Mouse (Mus musculus): ENCODE results near the gene Rasal2. TPM values are rescaled to one million over a fixed set of nuclear protein-coding genes. Genes with fewer than 3 reads are reported as not detected.

Gene Rasal2
- total RNA-seq, 1 experiment from 2014 or later = 17.2 TPM

DNA sequence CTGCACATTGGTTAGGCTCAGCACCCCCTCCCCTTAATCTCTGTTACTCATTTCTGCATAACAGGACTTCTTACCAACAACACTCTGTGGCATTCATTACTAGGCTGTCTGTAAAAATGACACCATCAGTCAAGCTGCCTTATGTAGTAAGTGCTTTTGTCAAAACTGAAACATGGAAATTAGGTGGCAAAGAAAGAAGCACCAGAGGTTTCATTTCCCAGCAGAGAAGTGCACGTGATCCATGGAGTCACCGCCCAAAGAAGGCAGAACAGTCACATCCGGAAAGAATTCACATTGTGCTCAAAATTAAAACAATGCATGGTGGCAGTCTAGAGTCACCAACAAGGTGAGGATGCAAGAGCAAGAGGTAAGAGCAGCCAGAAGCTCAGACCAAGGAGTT lies 271.4 kb downstream of the Rasal2 start:
- no peak for DNase-seq

DNA sequence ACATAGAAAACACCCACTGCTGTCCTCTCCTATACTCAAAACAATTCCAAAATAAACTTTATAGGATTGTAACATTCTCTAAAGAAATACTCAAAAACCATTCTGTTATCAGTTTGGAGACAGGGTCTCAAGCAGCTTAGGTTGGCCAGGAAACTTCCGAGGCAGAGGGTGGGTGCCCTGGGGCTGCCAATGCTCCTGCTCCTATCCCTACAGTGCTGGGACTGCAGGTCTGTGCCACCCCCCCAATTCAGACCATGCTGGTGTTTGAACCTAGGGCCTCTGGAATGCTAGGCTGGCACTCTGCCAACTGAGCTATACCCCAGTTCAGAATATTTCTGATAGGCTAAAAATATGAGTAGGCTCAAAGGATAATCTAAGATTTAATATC lies 274.5 kb downstream of the Rasal2 start:
- DNase-seq = no peak

DNA sequence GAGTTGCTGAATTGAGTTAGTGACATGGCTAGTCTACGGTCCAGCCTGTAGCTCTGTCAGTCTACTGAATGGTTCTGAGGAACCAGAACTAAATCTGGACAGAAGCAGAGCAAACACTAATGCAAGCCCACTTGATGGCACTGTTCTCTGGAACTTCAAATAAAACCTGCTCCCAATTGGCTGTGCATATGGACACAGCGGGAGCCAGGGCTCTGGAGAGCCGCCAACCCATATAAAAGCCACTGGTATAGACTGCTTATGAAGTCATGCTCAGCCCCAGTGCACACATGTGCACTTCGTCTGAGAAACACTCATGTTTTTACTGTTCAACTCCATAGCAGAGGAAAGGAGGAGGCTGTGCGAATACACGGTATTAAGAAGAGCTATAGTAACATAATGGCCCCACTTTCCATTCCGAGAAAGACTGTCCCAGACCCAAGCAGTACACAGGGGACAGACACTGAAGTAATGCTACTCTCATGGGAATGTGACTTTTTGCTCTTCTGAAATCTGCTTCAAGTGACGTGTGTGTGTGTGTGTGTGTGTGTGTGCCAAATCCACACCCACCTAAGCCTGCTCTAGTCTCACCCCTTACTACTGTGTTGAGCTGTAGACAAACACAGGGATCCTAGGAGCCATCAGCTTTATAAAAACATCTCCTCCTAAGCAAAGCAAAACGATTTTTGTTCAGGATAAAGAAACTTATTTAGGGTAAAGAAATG lies 275.1 kb downstream of the Rasal2 start:
- no peak for DNase-seq

DNA sequence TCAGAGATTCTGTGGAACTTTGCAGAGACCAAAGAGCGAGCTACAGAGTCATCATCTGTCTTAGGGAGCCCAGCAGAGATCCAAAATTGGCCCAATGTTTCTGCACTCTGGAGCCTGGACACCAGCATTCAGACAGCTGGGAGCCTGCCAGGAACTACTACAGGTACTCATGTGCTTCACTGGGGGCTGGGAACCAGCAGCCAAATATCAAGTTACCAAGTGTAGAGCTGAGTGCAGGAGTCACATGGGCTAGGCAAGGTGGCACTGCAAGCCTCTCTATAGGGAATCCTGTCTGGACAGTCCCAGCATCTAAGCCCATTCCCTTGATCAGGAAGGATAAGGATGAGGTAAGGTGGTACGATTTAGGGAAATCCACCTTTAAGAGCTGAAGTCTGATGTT lies 284.2 kb downstream of the Rasal2 start:
- DNase-seq = no peak

DNA sequence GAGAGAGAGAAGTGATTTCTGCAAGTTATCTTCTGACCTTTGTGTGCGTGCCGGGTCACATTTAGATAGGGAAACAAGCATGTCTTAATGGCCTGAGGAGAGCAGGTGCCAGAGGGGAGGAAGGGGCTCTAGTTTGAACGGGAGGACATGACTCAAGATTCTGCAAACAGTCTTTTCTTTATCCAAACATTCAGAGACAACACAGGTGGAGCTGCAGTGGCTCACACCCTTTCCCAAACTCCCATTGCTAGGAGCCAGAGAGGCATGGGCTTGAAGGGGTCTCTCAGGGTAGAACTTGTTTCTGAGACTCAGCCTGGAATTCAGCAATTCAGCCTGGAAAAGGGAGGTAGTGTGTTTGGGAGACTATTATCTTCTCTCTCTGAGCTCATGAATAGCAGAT lies 288.6 kb downstream of the Rasal2 start:
- no peak for DNase-seq

DNA sequence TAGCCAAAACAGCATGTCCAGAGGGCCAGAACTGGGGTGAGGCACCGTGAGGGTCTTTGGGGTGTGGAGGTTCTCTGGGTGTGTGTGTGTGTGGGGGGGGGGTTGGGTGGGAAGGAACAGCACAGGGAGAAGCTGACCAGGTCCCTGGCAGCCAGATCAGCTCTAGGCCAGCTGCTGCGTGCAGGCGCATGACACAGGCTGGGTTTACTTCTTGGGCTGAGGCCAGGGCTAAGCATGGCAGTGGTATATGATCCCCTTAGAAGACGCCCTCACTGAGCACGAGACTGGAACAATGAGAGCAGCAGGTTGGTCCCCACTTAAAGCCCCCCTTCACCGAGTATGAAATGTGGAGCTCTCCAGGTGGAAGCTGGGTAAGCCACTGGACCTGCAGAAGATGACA lies 293.2 kb downstream of the Rasal2 start:
- no peak for DNase-seq

DNA sequence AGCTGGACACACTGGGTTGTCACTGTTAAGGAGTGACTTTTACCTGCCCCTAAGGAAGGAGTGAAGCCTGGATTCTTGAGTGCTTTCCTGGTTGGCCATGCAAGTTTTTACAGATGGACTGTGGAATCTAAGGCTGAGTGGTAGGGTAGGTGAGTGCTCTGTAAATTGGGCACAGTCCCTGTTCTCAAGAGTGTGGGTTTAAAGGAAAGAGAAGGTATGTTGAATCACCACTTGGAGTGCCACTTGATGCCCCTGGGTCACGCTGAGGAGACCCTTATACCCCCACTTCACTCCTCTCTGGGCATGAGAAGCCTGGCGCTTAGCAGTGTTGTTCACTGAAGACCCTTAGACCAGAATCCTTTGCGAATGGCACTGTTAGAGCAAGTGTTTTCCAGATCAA lies 295.0 kb downstream of the Rasal2 start:
- no peak for DNase-seq

DNA sequence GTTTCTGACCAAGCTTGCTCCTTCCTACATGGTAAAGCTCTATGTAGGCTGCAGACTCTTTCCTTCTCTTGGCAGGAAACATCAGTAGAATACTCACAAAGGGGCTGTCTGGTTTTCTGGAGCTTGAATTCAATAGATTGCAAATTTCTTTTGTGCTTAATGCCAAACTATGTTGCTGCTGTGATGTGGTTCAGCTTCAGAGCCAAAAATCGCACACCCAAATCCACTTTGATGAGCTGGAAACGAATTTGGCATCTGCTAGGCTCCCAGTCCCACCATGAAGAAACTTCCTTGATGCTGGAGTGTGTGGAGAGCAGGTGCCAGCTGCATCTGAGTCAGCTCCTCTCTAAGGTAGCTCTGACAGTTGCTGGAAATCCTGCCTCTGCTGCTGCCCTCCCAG lies 297.9 kb downstream of the Rasal2 start:
- no peak for DNase-seq

DNA sequence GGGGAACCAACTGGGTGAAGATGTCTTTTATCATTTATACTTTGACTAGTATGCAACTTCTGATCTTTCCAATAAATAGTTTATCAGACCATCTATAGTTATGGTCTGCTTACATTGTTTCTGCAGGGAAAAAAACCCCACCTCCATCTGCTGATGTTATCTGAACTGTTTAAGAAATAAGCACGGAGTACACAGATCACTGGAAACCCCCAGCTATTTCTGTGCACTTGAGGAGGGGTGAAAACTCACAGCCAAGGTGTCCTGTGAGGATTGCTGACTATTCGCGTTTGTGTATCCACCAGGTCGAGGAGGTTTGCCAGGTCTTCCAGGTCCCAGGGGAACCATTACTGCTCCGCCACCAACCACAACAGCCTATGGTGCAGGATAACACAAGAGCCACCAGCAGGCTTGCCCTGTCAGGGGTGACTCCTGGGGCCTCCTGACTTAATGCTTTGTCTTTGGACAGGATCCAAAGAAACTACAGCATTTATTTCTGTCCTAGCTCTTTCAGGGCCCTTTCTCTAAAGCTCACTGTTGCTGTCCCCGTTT lies 302.0 kb downstream of the Rasal2 start:
- peak; percentile 14 for DNase-seq

DNA sequence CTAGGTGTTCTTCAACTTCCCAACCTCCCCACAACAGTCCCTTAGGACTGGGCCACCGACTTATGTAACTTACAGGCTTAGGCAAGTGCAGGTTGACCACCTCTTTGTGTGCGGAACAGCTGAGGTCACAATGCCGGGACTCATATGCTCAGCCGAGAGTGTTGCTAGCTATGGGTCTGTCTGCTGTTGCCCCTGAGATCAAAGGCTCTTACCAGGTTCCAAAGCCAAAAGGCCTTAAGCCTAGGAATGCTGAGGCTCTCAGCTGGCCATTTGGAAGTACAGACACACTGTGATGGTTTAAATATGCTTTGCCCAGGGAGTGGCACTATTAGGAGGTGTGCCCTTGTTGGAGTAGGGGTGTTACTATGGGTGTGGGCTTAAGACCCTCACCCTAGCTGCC lies 303.8 kb downstream of the Rasal2 start, which contains the start of gene Tex35:
Tex35 (minus strand) TSS at position 101 of the 400 bp plus-strand sequence.
- no peak for DNase-seq

DNA sequence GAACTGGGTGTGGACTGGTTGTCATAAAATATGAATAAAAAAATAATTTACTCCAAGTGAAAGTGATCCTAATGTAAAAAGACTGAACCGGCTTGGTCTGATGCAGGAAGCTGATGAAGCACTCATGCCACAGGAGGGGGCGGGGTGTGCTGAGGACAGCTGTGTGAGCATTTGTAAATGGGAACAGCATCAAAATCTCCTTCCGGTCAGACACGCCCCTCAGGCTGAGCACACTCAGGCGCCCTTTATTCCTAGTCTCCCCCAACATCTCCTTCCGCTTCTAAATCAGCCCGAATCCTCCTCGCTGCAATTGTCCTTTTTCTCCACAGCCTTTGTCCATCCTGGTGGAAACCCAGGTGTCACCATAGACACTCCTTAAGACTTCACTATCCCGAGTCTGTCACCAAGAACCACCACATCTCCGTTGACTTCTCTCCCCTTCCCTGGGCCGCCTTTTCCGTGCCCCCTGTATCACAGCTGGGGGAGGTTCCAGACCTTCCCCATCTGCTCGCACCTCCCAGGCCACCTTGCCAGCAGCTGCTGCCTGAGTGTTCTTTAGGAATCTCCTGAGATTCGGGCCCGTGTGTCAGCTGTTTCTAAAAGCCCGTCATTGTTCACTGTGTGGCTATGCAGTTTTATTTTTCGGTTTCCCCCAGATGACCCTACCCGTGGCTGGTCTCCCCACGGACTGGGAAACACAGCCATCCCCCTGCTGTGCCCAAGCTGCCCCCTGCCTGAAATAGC lies 311.1 kb downstream of the Rasal2 start:
- peak; percentile 50 for DNase-seq

DNA sequence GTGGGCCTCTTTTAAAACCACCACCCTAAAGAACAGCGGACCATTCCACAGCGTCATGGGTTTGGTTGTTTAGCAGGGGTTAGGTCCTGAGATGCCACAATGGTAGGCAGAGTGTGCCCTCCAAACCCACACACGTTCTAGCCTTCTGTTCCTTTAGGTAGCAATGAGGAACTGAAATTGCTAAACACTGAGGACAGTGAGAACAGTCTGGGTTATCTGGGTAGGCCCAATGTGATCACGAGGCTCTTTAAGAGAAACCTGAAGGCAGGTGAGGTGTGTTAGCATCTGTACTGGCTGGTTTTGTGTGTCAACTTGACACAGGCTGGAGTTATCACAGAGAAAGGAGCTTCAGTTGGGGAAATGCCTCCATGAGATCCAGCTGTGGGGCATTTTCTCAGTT lies 316.9 kb downstream of the Rasal2 start:
- DNase-seq = no peak

DNA sequence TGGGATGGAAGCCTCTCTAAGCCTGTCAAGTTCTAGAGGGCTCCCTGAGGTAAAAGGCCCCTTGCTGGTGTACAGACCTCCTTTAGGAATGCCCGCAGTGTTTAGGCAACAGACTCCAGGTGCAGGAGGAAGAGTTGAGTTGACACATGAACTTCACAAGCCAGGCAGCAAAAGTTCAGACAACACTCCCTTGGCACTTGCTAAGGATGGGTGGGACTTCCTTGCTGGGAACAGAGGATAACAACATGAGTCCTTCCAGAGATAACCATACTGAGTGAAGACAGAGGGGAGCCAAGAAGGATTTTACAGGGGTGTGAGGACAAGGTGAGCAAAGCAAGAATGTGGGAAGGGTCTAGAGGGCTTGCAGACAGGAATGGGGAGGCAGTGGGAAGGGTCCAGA lies 319.8 kb downstream of the Rasal2 start:
- DNase-seq = no peak

DNA sequence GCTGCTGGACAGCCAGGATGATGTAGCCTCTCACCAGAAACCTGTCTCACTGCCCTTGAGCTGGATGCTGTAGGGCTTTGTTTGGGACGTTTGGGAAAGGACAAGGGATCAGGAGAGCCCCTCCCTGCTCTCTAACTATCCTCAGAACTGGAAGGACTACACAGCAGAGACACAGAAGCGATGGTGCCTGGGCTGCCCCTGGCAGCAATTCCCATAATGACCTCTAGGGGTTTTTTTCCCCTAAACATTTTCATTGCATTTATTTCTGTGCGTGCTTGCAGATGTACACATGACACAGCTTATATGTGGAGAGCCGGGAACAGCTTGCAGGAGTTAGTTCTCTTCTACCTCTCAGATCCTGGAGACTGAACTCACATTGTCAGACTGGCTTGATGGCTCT lies 320.3 kb downstream of the Rasal2 start:
- no peak for DNase-seq

DNA sequence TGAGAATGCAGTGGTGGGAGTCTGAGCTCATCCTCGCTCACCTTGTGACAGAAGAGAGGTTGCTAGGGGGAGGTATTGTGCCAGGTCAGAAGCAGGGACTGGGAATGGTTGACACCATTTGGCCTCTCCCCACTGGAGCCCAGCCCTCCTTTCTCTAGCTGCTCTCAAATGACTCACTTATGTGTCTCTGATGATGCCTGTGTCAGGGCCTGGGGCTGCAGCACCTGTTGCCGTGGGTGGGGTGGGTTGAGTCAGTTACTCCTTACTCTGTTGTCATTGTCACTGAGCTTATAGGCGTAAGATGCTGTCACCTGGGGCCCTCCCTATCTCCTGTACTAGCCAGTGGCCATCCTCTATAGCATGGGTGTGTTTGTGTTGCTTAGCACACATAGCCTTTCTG lies 321.6 kb downstream of the Rasal2 start:
- no peak for DNase-seq

DNA sequence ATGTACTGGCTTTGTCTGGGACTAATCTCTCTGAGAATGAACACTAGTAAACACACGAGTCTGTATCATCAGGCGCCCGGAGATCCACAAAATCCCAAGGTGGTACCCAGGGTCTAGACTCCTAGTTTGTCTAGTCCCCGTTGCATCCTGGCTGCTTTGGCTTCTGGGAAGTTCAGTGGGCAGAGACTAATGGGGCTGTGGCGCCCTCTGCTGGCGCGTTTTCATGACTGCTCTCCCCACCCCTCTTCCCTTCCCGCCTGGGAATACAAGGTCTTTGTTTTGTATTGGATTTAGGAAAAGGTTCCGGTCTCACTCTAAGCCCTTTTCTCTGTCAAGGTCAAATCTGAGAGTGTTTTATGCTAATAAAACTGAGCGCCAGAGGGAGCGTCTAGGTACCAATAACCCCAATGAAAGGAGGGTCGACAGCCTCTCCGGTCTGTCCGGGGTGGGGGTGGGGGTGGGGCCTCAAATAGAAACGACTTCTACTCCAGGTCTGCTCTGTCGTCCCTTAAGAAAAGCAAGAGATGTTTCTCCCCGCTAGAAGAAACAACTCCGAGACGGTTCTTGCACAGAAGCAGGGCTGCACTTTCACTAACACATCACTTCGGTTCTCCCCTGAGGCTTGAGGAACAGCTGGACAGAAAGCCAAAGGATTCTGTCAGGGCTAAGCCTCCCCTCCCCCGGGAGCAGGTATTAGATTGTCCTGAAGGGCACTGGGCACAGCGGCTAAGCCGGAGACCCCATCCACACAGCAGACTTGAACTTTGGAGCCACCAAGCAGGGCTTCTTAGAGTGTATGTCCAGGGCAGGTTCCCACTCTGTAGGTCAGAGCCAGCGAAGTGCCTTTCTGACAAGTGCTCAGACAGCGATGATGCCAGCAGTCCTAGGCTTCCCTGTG lies 326.0 kb downstream of the Rasal2 start:
- peak; percentile 82 for DNase-seq

Other genes with a start within 250 kb of the Rasal2 start
- 30.0 and 36.9 TPM in 2 replicates for gene Cryzl2, start 46.0 kb upstream of the Rasal2 start, total RNA-seq (2021)
- gene Sec16b, start 94.1 kb upstream of the Rasal2 start, total RNA-seq (2021) = 1.4 and 4.7 TPM in 2 replicates